Mouse (Mus musculus) ES-CJ7 (cell line): ENCODE measurements around the gene Acot1.

Experiments
- DNase-seq: peaks from one replicate; pipeline ENCODE4 v3.0.0; 2011; ENCODE audit warnings: low read depth, low spot score

Gene Acot1

DNA sequence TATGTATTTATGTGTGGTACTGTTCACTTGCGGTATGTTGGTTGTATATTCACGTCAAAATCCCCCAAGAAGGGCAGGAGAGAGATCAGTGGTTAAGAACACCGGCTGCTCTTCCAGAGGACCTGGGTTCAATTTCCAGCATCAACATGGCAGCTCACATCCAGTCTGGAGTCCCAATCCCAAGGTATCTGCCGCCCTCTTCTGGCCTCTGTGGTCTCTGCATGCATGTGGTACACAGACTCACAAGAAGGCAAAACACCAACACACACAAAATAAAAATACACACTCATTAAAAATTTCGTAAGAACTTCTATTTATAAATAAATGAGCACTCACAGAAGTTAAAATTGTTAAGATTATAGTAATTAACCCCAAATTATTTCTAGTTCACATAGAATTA is 53.9 kb downstream of the Acot1 start:
- peak; percentile 85 for DNase-seq

DNA sequence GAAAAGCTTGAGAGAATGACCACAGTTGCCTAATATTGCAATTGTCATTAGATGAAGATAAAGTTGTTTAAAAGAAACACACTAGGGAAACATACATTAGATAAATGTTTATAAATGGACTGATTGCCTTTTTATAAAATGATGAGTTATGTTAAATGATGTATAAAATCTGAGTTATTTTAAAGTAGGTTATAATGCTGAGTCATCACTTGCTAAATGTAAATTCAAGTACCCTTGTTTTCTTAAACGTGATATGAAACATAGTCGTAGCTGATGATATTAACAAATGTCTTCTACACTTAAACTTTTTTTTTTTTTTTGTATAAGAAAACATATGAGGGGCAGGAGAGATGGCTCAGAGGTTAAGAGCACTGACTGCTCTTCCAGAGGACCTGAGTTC is 54.5 kb downstream of the Acot1 start:
- no peak for DNase-seq

DNA sequence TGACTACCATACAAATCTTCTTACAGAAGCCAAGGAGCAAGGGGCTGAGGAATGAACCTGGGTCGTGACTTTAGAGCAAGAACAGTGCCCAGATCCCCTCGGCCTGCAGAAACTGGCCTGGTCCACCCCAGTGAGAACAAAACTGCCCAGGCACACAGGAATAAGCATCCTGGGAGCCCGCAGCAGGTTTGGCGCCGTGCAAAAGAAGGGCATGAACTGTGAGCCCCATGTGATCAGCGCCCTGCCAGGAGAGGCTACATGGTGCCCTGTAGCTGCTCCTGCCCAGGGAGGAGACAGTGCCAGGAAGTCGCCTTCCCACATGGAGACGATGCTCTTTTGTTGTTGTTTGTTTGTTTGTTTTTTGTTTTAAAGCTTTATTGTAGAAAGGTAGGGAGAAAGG is 55.3 kb downstream of the Acot1 start:
- no peak for DNase-seq

DNA sequence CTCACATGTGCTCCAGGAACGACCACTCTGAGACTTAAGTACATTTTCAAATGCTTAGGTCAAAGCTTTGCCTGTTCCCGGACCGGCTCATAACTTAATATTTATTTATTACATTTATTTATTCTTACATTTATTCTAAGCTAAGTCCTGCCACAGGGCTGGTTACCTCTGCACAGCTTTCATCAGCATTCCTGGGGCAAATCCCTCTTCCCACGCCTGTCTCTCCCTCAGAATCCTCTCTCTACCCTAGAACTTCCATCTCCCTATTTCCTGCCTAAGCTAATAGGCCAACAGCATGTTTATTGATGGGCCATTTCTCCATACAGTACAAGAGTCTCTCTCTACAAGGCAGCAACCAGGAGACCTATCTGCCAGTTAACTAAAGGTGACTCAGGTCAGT is 58.5 kb downstream of the Acot1 start:
- DNase-seq = no peak
